Mouse (Mus musculus) mesoderm, embryonic 11.5 days (tissue): ENCODE measurements around the gene Wdr95.
A peak's percentile ranks its signal among the peaks of the same experiment; 100 is the strongest.

Experiments used
- DNase-seq: peaks from one replicate; pipeline ENCODE4 v3.0.0-alpha.2; 2012; ENCODE audit warnings: low read depth, low spot score

The Wdr95 gene

DNA sequence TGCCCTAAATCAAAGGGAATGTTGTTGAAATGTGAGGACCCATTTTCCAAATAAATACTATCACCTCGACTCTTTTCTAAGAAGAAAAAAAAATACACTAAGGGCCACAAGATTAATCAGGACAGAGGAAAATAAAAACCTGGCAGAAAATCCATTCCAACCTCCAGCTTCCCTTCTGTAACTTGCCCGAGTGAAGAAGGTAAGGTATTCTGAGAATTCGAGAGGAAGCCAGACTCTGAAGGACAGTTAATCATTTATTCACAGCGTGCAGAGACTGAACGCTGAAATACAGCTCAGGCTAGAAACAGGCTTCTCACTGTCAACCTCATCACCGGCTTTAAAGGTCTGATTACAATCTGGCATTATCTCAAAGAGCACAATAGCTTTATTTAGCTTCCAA is 94.2 kb downstream of the Wdr95 start:
- DNase-seq: no peak

DNA sequence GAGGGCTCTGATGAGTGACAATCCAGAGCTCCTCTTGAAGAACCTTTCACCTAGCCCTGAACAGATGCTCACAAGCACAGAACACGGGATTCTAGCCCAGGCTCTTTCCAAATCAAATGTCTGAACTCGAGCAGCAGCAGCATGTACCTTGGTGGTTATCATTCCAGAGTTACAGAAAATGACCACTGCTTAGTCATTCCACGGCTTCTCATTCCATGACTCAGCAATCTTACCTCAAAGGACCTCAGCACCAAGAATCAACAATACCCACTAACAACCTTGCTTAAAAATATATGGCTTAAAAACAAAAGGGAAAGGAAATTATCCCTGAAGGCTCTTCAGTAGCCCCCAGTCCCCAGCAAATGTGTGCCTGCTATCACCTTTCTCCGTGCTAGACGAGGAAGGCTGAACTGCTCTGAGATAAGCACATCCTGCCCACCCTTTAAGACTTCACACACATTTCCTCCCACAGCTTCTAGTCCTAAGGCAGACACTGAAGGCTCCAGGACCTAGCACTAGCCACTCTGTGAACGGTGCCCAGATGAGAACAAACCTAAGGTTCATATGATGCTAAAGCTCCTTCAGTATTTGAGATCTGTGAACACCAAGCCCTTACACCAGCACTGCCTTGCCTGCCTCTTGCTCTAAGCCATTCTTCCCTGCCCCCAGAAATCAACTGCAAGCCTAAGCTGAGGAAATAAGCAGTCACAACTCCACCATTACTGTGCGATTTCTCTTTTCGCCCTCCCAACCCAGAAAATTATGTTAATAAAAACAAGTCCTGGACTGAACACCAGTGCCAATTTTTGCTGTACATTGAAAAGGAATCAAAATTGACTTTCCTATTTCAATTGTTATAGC is 95.6 kb downstream of the Wdr95 start:
- no peak for DNase-seq

GRCm38 (mm10) chr5:149625547-149625946 is 97.1 kb downstream of the Wdr95 start:
- DNase-seq: no peak

DNA sequence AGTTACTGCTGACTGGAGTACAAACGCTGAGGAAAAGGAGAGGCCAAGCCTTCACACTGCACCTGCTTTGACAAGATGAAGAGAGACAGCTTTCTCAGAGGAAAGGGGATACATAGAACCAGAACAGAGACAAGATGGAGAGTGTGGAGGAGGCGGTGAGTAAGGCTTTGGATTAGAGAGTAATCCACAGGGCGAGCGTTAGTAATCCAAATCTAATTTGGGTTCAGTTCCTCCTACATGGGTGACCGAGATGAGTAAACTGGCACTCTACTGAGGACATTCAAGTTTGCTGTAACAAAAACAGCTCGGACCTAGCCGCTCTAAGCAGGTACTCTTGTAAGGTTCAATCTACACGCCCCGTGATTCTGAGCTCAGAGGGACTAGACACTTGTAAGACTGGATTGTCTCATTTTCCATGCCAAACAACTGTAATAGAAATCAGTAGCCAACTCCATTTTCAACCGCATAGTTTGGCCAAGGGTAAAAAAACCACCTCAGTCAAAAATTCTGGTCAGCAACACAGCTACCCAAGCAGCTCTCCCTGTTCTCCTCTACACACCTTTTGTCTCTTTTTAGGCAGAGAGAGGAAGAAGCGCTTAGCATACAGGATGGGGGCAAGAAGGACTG is 106.0 kb downstream of the Wdr95 start:
- DNase-seq: no peak

DNA sequence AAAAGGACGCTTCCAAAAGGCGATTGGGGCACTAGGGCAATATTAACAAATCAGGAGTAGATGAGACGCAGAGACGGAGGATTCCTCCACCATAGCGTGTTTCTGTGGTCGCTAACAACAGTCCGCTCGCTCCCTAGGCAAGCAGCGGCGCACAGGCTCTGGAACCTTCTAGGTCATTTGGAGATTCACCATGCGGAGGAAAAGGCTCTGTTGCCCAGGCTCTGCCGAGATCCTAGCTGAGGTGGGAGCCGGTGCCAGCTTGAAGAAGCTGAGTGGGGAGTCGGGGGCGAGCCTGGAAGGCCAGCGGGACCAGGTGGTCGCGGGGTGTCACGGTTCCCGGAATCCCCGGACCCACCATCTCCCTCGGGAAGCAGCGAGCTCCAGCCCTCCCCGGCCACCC is 107.1 kb downstream of the Wdr95 start:
- DNase-seq: no peak

DNA sequence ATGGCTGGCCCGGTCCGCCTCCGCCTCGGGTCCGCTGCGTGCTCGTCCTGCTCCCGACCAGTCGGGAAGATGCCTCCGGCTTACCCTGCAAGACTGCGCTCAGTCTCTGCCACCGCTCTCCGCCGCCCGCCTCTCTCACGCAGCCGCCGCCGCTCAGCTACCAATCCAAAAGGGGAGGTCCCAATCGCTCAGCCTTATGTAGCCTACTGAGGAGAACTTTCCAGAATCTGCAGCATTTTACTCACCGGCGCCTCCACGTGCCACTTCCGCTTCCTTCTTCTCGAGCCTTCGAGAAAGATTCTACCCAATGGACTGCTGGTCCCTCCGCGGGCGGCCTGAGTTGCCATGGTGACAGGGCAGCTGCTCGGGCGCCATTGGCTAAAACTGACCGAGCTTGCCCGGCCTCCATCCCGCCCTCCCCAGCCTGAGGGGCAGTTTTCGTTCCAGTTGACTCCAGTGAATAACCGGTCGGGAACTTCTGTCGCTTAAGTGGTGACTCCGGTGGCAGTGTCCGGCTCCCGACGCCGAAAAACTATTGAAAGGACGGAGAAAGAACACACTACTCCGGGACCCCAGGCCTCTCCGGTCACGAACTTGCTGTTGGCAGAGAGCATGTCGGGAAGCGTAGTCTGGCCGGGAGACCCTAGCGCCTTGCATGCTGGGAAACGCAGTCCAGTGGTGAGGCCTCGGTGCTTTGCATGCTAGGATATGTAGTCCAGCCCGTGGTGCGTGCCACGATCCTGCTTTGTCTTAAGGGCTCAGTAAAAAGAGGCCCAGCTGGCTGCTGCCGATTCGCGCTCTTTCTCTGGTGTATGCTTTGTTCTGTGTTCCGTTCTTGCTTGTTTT is 107.8 kb downstream of the Wdr95 start, which contains the start of gene Hsph1:
Gene Hsph1, minus strand, starts transcription at position 302 of the 846 bp plus-strand sequence.
- peak; percentile 98 for DNase-seq

GRCm38 (mm10) chr5:149637306-149637705 is 108.8 kb downstream of the Wdr95 start:
- no peak for DNase-seq

DNA sequence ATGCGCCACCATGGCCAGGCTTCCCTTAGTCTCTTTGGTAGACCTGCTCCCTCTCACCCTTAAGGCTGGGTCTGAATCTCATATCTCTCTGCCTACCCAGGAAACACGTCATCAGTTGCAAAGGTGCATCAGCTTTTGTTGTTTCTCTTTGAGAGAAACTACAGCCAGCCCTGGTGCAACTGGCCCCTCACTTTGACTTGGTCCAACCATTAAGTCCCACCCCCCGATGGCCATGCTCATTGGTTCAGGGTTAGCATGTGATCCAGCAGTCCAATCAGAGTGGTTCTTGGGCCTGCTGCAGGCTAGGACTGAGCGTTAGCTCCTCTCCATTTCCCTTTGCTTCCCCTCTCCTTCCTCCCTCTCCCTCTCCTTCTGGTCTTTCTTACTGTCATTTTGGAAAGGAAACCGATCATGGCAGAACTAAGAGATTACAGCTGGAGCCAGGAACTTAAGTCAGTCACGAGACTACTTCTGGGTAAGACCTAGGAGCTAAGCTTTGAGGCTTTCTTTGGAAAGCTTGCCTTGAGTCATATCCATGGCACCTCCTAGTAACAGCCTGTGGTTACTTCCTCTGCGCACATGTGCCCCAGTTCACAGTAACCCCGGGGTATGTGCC is 112.9 kb downstream of the Wdr95 start:
- no peak for DNase-seq

DNA sequence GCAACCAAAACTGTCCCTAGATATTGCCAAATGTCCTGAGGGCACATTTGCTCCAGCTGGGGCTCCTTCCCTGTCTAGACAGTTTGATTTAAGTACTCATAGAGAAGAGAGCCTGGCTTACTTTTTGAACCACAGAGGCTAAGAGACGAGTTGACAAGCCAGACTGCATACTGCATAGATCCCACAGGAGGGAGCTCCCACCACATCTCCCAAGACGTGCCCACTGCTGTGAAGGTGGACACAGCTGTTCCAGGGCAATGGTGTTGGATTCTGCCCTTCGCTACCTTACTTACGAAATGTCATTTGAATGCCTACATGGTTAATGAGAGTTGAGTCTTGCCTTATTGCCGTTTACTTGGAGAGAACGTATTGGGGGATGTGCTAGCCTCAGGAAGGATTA is 113.9 kb downstream of the Wdr95 start:
- DNase-seq: peak; percentile 22

DNA sequence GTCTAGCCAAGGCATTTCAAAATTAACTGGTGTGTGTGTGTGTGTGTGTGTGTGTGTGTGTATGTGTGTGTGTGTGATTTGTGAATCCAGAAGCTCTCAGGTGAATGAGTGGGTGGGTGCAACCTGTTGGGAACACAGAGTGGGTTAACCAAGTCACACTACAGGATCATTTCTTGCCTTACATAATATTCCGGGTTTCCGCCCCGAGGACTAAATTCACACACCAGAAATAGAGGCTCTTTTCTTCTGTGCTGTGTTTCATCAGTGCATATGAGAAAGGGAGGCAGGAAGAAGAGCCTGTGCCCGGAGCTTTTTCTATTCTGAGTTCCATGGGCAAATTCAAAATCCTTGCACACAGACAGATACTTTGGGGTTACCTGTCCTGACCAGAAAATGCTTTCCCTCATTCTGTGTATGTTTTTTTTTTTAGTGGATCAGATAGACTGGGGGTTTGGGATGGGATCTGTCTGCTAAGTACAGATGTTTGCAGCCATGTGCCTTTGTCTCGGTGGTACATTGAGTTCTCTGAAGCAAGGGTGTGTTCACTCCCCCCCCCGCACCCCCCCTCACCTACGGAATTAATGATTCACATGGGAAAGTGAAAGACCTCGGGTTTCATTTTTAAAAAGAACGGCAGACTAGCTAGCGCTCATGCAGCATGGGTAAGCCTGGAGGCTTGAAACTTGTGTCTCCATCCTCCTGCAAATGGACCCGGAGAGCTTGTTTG is 114.5 kb downstream of the Wdr95 start:
- no peak for DNase-seq

- no peak for DNase-seq
These were observed 119.1 kb downstream of the Wdr95 start for GRCm38 (mm10) chr5:149647367-149648115.

DNA sequence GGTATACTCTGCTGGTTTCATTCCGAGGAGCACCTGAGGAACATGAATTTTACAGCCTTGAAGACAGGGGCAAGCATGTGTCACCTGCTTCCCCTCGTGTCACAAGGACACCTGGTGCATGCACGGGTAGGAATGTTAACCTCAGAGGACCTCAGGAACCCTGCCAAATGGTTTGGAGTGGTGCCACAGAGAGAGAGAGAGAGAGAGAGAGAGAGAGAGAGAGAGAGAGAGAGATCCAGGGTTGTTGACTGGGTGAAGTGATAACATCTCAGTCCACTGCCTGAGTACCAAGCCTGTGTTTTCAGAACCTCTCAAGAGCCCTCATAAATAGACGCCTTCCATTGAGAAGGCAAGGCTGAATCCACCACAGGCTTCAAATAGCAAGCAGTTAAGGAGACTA is 119.7 kb downstream of the Wdr95 start:
- DNase-seq: no peak

DNA sequence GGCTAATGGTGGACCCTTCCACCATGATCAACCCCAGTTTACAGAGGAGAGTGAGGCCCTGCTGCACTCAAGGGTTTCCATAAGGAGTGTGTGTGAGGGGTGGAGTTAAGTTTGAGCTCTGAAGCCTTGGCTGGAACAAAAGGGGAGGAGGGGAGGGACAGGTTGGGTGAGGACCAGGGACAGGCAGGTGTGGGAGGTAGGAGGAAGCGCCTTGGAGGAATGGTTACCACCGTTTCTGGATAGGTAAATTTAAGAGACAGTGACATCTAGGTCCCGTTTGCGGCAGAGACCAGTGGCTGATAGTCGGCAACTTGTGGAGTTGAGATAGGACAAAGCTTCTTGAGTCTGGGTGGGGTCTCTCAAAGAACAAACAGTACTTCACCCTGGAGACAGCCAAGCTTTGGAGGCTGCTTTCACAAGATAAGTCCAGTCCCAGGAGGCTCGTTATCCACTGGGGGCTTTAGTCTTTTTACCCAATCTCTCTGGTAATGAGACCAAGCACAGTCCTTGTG is 120.5 kb downstream of the Wdr95 start:
- DNase-seq: no peak

GRCm38 (mm10) chr5:149649499-149650178 is 121.2 kb downstream of the Wdr95 start:
- DNase-seq: no peak

DNA sequence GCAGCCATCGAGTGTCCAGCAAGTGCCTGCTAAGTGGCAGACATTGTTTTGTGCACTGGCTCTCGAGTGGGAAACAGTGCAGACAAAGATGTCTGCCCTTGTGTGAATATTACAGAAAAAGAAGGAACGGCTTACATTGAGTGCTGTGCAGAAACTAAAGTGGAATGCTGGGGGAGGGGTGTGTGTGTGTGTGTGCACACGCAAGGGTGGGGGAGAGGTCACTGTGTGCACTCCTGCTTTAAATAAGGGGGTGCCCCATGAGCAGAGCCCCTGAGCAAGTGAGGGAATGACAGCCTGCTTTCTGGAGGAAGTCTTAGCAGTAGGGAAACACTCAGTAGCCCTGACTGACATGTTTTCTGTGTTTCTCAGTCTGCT is 121.7 kb downstream of the Wdr95 start:
- no peak for DNase-seq

DNA sequence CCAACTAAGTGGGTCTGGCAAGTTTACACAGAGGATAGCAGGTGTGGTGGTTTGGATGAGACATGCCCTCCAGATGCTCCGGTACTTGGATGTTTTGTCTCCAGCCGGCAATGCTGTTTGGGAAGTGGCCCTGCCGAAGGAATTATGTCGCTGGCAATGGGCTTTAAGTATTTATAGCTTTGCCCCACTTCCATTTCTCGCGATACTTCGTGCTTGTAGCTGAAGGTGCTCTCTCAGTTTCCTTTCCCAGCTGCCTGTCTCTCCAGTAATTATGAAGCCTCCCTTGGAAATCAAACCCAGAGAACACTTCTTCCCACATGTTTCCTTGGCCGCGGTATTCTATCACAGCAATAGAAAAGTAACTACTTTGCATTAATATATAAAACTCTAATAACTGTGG is 127.2 kb downstream of the Wdr95 start:
- no peak for DNase-seq

GRCm38 (mm10) chr5:149658022-149658421 is 129.5 kb downstream of the Wdr95 start:
- DNase-seq: no peak

- DNase-seq: no peak
These were observed 130.4 kb downstream of the Wdr95 start for GRCm38 (mm10) chr5:149658741-149659413.

DNA sequence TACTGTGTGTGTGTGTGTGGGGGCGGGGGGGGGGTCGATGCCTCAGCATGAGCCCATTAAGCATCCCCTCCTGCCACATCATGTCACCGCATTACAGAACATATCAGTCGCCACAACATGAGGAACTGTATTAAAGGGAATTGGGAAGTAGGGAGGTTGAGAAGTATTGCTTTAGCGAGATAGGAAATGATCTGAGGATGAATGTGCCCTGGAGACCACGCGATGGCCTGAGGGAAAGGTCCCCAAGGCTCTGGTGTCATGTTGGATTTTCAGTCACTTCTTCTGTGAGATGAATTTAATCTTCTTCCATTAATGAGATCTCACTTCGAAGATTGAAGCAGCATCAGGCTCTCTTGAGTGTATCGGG is 130.9 kb downstream of the Wdr95 start:
- DNase-seq: no peak
